ENCODE assay signal across 23 mouse cellular contexts in genomic region chr6:46143189-46143841, GRCm38 (mm10).
DNase-seq lines count a peak whose midpoint lies in the region; ATAC-seq lines count a peak whose summit lies in the region.
"Had no signal": no experiment of that assay in that cellular context is flagged by ENCODE, and none has a peak within 500 bp of the region (broad histone marks: within the 10 kb centered on the region; RNA-seq: fewer than 3 reads in every experiment).

No protein-coding gene starts in this region.

- no peak overlapping the region for H3K27ac ChIP-seq in forebrain, embryonic 14.5 days (ENCODE audit: low read depth, low read length)
- H3K27ac ChIP-seq in intestine, embryonic 15.5 days, result no peak overlapping the region
- H3K27ac ChIP-seq: embryonic facial prominence, embryonic 12.5 days; heart, embryonic 13.5 days; hindbrain, embryonic 12.5 days had no signal

- ATAC-seq in forebrain, embryonic 14.5 days, result peak; percentile 92
- ATAC-seq in intestine, embryonic 15.5 days, result no peak
- ATAC-seq: activated CD4-positive, CD25-positive, alpha-beta regulatory T cell, adult 4 months; CD4-positive, CD25-positive, alpha-beta regulatory T cell, adult 4 months; intestine, embryonic 16.5 days had no signal

- H3K27me3 ChIP-seq in forebrain, embryonic 14.5 days (replicated peaks; ENCODE audit: control insufficient read depth, insufficient read depth, low read length), result no peaks in the 10 kb centered on the region
- H3K27me3 ChIP-seq in intestine, embryonic 15.5 days (replicated peaks), result no peaks in the 10 kb centered on the region
- H3K27me3 ChIP-seq: embryonic facial prominence, embryonic 12.5 days; heart, embryonic 13.5 days; hindbrain, embryonic 12.5 days had no signal

- 52% methylated on average over 1 of the region's 1 CpGs for WGBS in forebrain, embryonic 14.5 days
- 91% methylated on average over 1 of the region's 1 CpGs for WGBS in intestine, embryonic 15.5 days

- H3K4me2 ChIP-seq in forebrain, embryonic 14.5 days (ENCODE audit: low read length), result no peak overlapping the region
- no peak overlapping the region for H3K4me2 ChIP-seq in intestine, embryonic 15.5 days (replicated peaks)
- H3K4me2 ChIP-seq: embryonic facial prominence, embryonic 12.5 days; heart, embryonic 13.5 days; hindbrain, embryonic 12.5 days had no signal

- no peak overlapping the region for H3K4me3 ChIP-seq in forebrain, embryonic 14.5 days (ENCODE audit: low read depth, low read length)
- no peak overlapping the region for H3K4me3 ChIP-seq in intestine, embryonic 15.5 days (replicated peaks)
- H3K4me3 ChIP-seq: embryonic facial prominence, embryonic 12.5 days; heart, embryonic 13.5 days; hindbrain, embryonic 12.5 days had no signal

- DNase-seq in adrenal gland, adult 8-10 months, result peak; percentile 2
- DNase-seq in adrenal gland, postnatal 10 days, result no peak
- peak; percentile 0 for DNase-seq in lung, postnatal 36 days
- no peak for DNase-seq in lung, postnatal 14 days
- peak; percentile 66 for DNase-seq in forebrain, embryonic 14.5 days (ENCODE audit: low spot score)
- DNase-seq in retina, postnatal 1 day, result peak; percentile 60
- DNase-seq in neural tube, embryonic 10.5 days (ENCODE audit: extremely low spot score, low spot score), result no peak
- DNase-seq: adrenal gland, postnatal 36 days; B cell, adult 2 months; cerebellum, adult 11-12 months; cerebellum, adult 9-10 months; cerebellum, postnatal 25 days; gastrocnemius, postnatal 36 days; heart, adult 11 months; heart, postnatal 36 days had no signal

- H3K36me3 ChIP-seq in forebrain, embryonic 14.5 days (ENCODE audit: control insufficient read depth, insufficient read depth, low read length), result no peaks in the 10 kb centered on the region
- no peaks in the 10 kb centered on the region for H3K36me3 ChIP-seq in intestine, embryonic 15.5 days
- H3K36me3 ChIP-seq: embryonic facial prominence, embryonic 12.5 days; G1E; heart, embryonic 13.5 days; hindbrain, embryonic 12.5 days had no signal

- H3K4me1 ChIP-seq in forebrain, embryonic 14.5 days (ENCODE audit: control insufficient read depth, insufficient read depth, low read length), result no peaks in the 10 kb centered on the region
- H3K4me1 ChIP-seq in intestine, embryonic 15.5 days (replicated peaks), result no peaks in the 10 kb centered on the region
- H3K4me1 ChIP-seq: heart, embryonic 13.5 days; hindbrain, embryonic 12.5 days had no signal

- H3K9ac ChIP-seq in forebrain, embryonic 14.5 days (ENCODE audit: low read length), result no peak overlapping the region
- H3K9ac ChIP-seq in intestine, embryonic 15.5 days, result no peak overlapping the region
- H3K9ac ChIP-seq: embryonic facial prominence, embryonic 12.5 days; heart, embryonic 13.5 days; hindbrain, embryonic 12.5 days had no signal

- no peaks in the 10 kb centered on the region for H3K9me3 ChIP-seq in forebrain, embryonic 14.5 days (replicated peaks; ENCODE audit: control insufficient read depth, low read length)
- H3K9me3 ChIP-seq in intestine, embryonic 15.5 days, result no peaks in the 10 kb centered on the region
- H3K9me3 ChIP-seq: embryonic facial prominence, embryonic 12.5 days; G1E; heart, embryonic 13.5 days; hindbrain, embryonic 12.5 days had no signal

Comparison
In these comparisons a context has a peak if more than half of its experiments do, and no peak if none do; other contexts are left out.
1. DNase-seq: peak in adrenal gland, adult 8-10 months (single experiment), lung, postnatal 36 days (single experiment), forebrain, embryonic 14.5 days (single experiment) and retina, postnatal 1 day (single experiment); none in adrenal gland, postnatal 10 days (single experiment), lung, postnatal 14 days (single experiment) and neural tube, embryonic 10.5 days (single experiment).